Mouse (Mus musculus) thymus, adult 2 months (tissue): ENCODE results near the gene Ndufs6.

ENCODE experiments used
- CTCF ChIP-seq: fragments of 200-500 bp; IDR thresholded peaks from 2 replicates; pipeline ENCODE4 v1.5.1; 2012; ENCODE audit warnings: mild to moderate bottlenecking, control low read depth, low read length, moderate library complexity, borderline replicate concordance; ENCODE audit not compliant: control insufficient read depth, poor library complexity, insufficient read depth; ENCODE audit errors: extremely low read depth
- POLR2A ChIP-seq: fragments of 200-500 bp; IDR thresholded peaks from 2 replicates; pipeline ENCODE4 v1.6.1; 2012; ENCODE audit warnings: mild to moderate bottlenecking, low read length, control low read depth, moderate library complexity; ENCODE audit not compliant: control insufficient read depth, poor library complexity, insufficient read depth; ENCODE audit errors: extremely low read depth

DNA sequence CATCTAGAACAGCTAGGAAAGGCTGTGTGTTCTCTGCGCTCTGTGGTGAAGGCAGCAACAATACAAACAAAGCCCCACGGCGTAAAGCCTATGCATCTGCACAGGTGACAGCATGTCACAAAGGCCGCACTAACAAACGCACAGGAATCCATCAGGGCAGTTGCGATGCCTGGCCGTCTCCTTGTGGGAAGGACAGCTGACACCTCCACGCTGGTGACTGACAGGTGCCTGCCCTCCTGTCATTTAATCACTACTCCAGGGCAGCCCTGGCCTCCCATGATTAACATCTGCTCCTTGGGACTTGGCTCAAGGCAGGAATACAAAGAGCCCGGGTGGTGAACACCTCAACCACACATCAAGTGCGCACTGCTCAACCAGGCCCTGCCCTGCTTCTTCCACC, 5.7 kb downstream of the Ndufs6 start:
- TF ChIP-seq CTCF (no peak), POLR2A (no peak)
